Mouse (Mus musculus): Measurements from ENCODE around the gene Ghrhr.

GRCm38 (mm10) chr6:55331315-55331714 is 44.8 kb upstream of the Ghrhr start:
- TF ChIP-seq CTCF (IDR thresholded peaks at IDR 0.05; ENCODE audit: insufficient read depth, low read depth, low read length) (no peak), POLR2A (IDR thresholded peaks at IDR 0.05; ENCODE audit: insufficient read depth, low read depth, low read length) (no peak)
